ENCODE assay signal across 7 mouse cellular contexts in genomic region chr13:92354456-92355271, GRCm38 (mm10). TPM values are rescaled to one million over a fixed set of nuclear protein-coding genes. Genes with fewer than 3 reads are reported as not detected.
DNase-seq lines count a peak whose midpoint lies in the region; ATAC-seq lines count a peak whose summit lies in the region.

TSS of gene Dhfr (plus strand) at chr13:92354726.
TSS of gene Msh3 (minus strand) at chr13:92355003.

- H3K9ac ChIP-seq in embryonic facial prominence, embryonic 11.5 days (replicated peaks; ENCODE audit: low read length): peak within 1 kb of the TSS; percentile 72
- peak within 1 kb of the TSS; percentile 77 for H3K9ac ChIP-seq in midbrain, embryonic 13.5 days (replicated peaks)

- H3K27ac ChIP-seq in embryonic facial prominence, embryonic 11.5 days (replicated peaks; ENCODE audit: low read depth, low read length): peak within 1 kb of the TSS; percentile 81
- H3K27ac ChIP-seq in limb, embryonic 10.5 days: peak within 1 kb of the TSS; percentile 95
- peak within 1 kb of the TSS; percentile 93 for H3K27ac ChIP-seq in midbrain, embryonic 13.5 days

- ATAC-seq in embryonic facial prominence, embryonic 11.5 days (replicated peaks; ENCODE audit: insufficient number of reproducible peaks, low FRiP score, low TSS enrichment, low read depth): peak; percentile 98
- ATAC-seq in granulocyte monocyte progenitor cell, adult 5-6 weeks (replicated peaks; ENCODE audit: poor library complexity, severe bottlenecking): peak; percentile 89
- ATAC-seq in midbrain, embryonic 13.5 days: peak; percentile 97

- H3K4me1 ChIP-seq in embryonic facial prominence, embryonic 11.5 days (ENCODE audit: control insufficient read depth, insufficient read depth, low read length): no peaks in the 10 kb centered on the region; the same call in 1 of the 2 replicates
- peaks cover 16% of the 10 kb centered on the region for H3K4me1 ChIP-seq in limb, embryonic 10.5 days
- peaks cover 29% of the 10 kb centered on the region for H3K4me1 ChIP-seq in midbrain, embryonic 13.5 days (replicated peaks)

- no peaks in the 10 kb centered on the region for H3K36me3 ChIP-seq in embryonic facial prominence, embryonic 11.5 days (replicated peaks; ENCODE audit: control insufficient read depth, insufficient read depth, low read depth, low read length)
- H3K36me3 ChIP-seq in limb, embryonic 10.5 days: peaks cover 44% of the 10 kb centered on the region
- H3K36me3 ChIP-seq in midbrain, embryonic 13.5 days: peaks cover 16% of the 10 kb centered on the region

- peak within 1 kb of the TSS; percentile 59 for H3K4me3 ChIP-seq in embryonic facial prominence, embryonic 11.5 days (ENCODE audit: low read depth, low read length)
- H3K4me3 ChIP-seq in limb, embryonic 10.5 days: peak within 1 kb of the TSS; percentile 85
- peak within 1 kb of the TSS; percentile 67 for H3K4me3 ChIP-seq in midbrain, embryonic 13.5 days (replicated peaks)

- DNase-seq in adrenal gland, postnatal 14 days: peak; percentile 98
- DNase-seq in embryonic facial prominence, embryonic 11.5 days (ENCODE audit: low spot score): peak; percentile 99
- peak; percentile 98 for DNase-seq in kidney, adult 11 months
- peak; percentile 98 for DNase-seq in limb, embryonic 10.5 days (ENCODE audit: low spot score)
- peak; percentile 97 for DNase-seq in spleen, adult 12 weeks (ENCODE audit: low spot score)

- under 1% methylated on average over 62 of the region's 76 CpGs for WGBS in embryonic facial prominence, embryonic 11.5 days
- WGBS in limb, embryonic 10.5 days: under 1% methylated on average over 74 of the region's 76 CpGs
- WGBS in midbrain, embryonic 13.5 days: under 1% methylated on average over 71 of the region's 76 CpGs

- H3K4me2 ChIP-seq in embryonic facial prominence, embryonic 11.5 days (ENCODE audit: low read depth, low read length): peak within 1 kb of the TSS; percentile 70
- H3K4me2 ChIP-seq in midbrain, embryonic 13.5 days (replicated peaks): peak within 1 kb of the TSS; percentile 97

- no peaks in the 10 kb centered on the region for H3K9me3 ChIP-seq in embryonic facial prominence, embryonic 11.5 days (replicated peaks; ENCODE audit: control insufficient read depth, low read length)
- no peaks in the 10 kb centered on the region for H3K9me3 ChIP-seq in limb, embryonic 10.5 days (replicated peaks)
- H3K9me3 ChIP-seq in midbrain, embryonic 13.5 days: no peaks in the 10 kb centered on the region

- no peaks in the 10 kb centered on the region for H3K27me3 ChIP-seq in embryonic facial prominence, embryonic 11.5 days (ENCODE audit: control insufficient read depth, insufficient read depth, low read length)
- no peaks in the 10 kb centered on the region for H3K27me3 ChIP-seq in limb, embryonic 10.5 days (ENCODE audit: low read depth, poor library complexity, severe bottlenecking)
- no peaks in the 10 kb centered on the region for H3K27me3 ChIP-seq in midbrain, embryonic 13.5 days

RNA-seq across cellular contexts. Expression of gene Dhfr, which starts in this region (rescaled TPM):
- 4.3 and 7.3 TPM in 2 replicates for total RNA-seq in adrenal gland, postnatal 14 days (2021)
- polyA plus RNA-seq in embryonic facial prominence, embryonic 11.5 days (2014; fragmentation: Nextera tagmentation; extraction: Ambion mirVana): 25.5 and 28.1 TPM in 2 replicates
- 20.6 and 25.4 TPM in 2 replicates for total RNA-seq in granulocyte monocyte progenitor cell, adult 5-6 weeks (2014; fragmentation: Nextera tagmentation)
- total RNA-seq in granulocyte monocyte progenitor cell, adult 5-6 weeks (2017): 26.5 and 26.9 TPM in 2 replicates
- 28.0 and 30.8 TPM in 2 replicates for polyA plus RNA-seq in limb, embryonic 10.5 days (2016; fragmentation: Nextera tagmentation; extraction: Ambion mirVana)
- polyA plus RNA-seq in midbrain, embryonic 13.5 days (2015; fragmentation: Nextera tagmentation; extraction: Ambion mirVana): 8.5 and 8.6 TPM in 2 replicates

RNA-seq across cellular contexts. Expression of gene Msh3, which starts in this region (rescaled TPM):
- 19.0 and 23.2 TPM in 2 replicates for total RNA-seq in adrenal gland, postnatal 14 days (2021)
- polyA plus RNA-seq in embryonic facial prominence, embryonic 11.5 days (2014; fragmentation: Nextera tagmentation; extraction: Ambion mirVana): 38.5 and 45.6 TPM in 2 replicates
- total RNA-seq in granulocyte monocyte progenitor cell, adult 5-6 weeks (2014; fragmentation: Nextera tagmentation): 42.4 and 53.1 TPM in 2 replicates
- 41.4 and 48.1 TPM in 2 replicates for total RNA-seq in granulocyte monocyte progenitor cell, adult 5-6 weeks (2017)
- polyA plus RNA-seq in limb, embryonic 10.5 days (2016; fragmentation: Nextera tagmentation; extraction: Ambion mirVana): 33.5 and 37.7 TPM in 2 replicates
- 26.7 and 27.3 TPM in 2 replicates for polyA plus RNA-seq in midbrain, embryonic 13.5 days (2015; fragmentation: Nextera tagmentation; extraction: Ambion mirVana)

Comparison
In these comparisons a context has a peak if more than half of its experiments do, and no peak if none do; other contexts are left out.
1. Peak in every context shown above with its lines: DNase-seq, ATAC-seq, H3K4me3 ChIP-seq and H3K27ac ChIP-seq.